Mouse (Mus musculus): Measurements from ENCODE around the gene Gm6583. TPM values are rescaled to one million over a fixed set of nuclear protein-coding genes. Genes with fewer than 3 reads are reported as not detected.

Gm6583 gene
- total RNA-seq (2021), result not detected
- long read RNA-seq, experiment 1, result 0 reads
- long read RNA-seq, experiment 2, result 0 reads

- DNase-seq (ENCODE audit: low spot score in 2 of 2), result no peak
These were observed at the start of gene Gm6583 for GRCm38 (mm10) chr5:112355910-112356309. Gene Gm6583, minus strand, starts transcription at chr5:112356033.

DNA sequence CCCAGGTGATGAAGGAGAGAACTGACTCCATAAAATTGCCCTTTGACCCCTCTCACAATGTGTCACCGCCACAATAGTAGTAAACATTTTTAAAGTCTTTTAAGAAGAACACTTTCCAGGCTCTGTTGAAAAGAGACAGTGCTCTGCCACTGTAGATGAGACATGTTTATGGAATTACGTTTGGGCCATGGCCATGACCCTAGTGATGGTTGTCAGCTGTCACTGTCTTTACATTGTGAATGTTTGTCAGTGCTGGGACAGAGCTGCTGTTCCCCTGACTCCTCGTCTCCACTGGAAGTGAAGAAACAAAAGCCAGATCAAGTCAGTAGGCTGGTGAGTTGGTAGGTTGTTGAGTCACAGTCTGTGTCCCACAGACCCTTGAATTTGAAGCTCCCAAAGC, 46.6 kb upstream of the Gm6583 start:
- DNase-seq (ENCODE audit: low spot score in 2 of 2), result no peak

- DNase-seq (ENCODE audit: low spot score in 2 of 2), result no peak
These were observed 43.5 kb upstream of the Gm6583 start for GRCm38 (mm10) chr5:112399284-112399683.

DNA sequence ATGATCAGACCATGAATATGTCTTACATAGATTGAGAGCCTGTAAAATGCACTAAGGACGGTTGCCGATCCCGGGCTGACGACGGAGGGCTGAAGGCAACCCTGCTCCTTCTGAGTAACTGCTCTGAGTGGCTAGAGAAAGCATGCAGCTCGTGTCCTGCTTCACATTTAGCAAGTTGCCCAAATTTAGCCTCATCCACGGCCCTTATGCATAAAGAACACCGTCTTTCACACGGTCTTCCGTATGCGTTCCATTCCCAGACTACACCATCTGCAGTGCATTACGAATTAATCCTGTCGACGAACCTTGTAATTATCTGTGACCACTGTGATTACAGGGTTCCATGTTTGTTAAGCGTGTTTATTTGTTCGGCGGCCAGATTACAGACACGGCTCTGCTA, 40.2 kb upstream of the Gm6583 start:
- no peak for DNase-seq (ENCODE audit: low spot score in 2 of 2)

DNA sequence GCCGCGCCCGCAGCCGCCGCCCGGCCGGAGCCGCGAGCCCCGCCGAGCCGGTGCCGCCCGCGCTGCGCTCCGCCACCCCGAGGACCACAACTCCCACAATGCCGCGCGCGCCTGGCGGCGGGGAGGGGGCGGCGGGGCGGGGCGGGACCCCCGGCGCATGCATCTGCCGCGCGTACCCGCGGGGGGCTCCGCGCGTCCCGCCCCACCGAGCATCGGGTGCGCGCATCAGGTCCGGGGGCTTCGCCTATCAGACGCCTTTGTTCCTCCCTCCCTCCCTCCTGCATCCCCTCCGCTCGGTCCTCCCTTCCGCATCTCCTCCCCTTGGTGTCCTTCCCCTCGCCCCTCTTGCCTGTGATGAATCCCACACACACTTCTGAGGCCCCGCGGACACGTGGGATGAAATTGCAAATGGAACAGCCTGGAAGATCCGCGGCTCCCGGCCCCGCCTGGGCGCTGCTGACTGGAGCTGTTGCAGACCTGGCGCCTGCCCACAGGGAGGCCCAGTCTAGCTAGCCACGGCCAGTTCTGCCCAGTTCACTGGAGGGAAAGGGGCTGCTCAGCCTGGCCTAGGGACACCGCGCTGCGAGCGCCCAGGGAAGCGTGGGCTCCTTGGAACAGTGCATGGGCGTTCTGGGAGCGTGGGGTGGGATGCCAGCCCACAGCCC, 39.1 kb upstream of the Gm6583 start, which contains the start of gene Asphd2:
Gene Asphd2 (minus strand): TSS at position 88 of the 665 bp plus-strand sequence.
- no peak for DNase-seq (ENCODE audit: low spot score in 2 of 2)

GRCm38 (mm10) chr5:112394415-112394763, 38.6 kb upstream of the Gm6583 start:
- no peak for DNase-seq (ENCODE audit: low spot score in 2 of 2)

DNA sequence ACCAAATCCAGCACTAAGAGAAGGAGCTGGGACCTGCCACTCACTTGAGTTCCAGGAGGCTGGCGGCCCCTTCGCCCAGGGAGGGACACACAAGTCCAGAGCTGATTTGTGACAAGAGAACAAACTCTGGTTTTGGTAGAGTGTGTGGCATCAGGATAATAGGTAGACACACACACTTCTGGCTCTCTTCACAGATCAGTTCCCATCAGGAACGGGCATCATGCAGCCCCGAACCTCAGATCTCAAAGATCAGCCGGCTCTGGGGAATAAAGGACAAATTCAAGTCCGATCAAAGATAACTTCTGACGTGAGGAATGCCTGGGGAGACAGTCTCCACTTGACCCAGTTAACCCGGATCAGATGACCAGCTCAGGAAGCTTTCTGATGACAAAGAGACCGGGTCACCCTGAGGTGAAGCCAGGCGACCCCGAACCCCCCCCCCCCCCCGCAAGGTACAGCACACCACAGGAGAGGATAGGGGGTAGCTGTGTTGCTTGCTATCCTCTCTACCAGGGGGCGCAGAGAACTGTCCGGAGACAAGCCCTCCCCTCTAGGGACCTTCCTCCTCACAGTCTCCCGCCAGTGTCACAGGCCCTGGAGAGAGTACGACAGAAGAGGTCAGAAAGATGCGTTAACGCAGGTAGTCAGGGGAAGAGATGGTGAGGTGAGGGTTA, 38.0 kb upstream of the Gm6583 start:
- DNase-seq (ENCODE audit: low spot score in 2 of 2), result no peak

GRCm38 (mm10) chr5:112391676-112392323, 36.0 kb upstream of the Gm6583 start:
- no peak for DNase-seq (ENCODE audit: low spot score in 2 of 2)

- no peak for DNase-seq (ENCODE audit: low spot score in 2 of 2)
These were observed 35.2 kb upstream of the Gm6583 start for GRCm38 (mm10) chr5:112391002-112391401.

DNA sequence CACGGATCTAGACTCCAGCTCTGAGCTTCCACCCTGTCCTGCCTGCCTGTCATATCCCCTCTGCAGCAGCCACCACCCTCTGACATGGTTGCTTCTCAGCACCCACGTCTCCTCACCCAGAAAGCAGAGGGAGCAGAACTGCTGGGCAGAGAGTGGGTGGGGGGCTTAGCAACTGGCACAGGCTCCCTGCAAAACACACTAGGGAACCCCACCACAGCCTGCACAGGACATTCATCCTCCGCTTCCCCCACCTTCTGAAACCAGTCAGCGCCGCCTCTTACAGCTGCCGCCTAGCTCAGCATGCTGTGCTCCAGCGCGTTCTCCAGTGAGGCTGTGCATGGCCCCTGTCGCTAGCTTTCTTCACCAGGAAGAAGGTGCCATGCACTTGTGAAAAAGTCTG, 33.5 kb upstream of the Gm6583 start:
- DNase-seq (ENCODE audit: low spot score in 2 of 2), result no peak

- DNase-seq (ENCODE audit: low spot score in 2 of 2), result no peak
These were observed 30.1 kb upstream of the Gm6583 start for GRCm38 (mm10) chr5:112385973-112386372.

DNA sequence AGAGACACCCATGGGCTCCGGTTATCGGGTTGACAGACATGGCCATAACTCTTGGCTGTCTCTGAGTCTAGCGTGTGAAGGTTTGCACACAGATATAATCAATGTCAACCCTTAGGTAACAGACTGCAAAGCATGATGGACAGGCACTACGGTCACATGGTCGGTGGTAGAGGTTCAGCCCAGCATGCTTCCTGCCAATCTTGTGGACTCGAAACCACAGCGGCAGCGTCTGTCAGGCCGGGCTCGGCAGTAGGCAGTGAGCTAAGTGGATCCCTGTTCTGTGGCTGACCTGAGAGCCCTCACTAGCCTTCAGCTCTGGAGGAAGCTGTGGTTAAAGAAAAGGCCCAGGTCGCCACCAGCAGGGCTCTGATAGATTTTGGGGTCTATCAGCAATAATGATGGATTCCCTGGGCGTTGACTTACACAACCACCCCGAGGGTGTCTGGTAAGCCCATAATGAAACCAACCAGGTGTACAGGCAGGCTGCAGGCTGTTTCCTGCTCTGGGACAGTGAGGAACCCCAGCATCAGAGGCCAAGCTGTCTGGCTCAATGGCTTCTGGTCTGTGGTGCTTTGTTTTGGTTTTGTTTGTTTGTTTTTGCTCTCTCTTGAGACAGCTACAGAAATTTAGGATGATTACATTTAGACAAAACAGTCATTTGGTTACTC, 29.1 kb upstream of the Gm6583 start:
- no peak for DNase-seq (ENCODE audit: low spot score in 2 of 2)

DNA sequence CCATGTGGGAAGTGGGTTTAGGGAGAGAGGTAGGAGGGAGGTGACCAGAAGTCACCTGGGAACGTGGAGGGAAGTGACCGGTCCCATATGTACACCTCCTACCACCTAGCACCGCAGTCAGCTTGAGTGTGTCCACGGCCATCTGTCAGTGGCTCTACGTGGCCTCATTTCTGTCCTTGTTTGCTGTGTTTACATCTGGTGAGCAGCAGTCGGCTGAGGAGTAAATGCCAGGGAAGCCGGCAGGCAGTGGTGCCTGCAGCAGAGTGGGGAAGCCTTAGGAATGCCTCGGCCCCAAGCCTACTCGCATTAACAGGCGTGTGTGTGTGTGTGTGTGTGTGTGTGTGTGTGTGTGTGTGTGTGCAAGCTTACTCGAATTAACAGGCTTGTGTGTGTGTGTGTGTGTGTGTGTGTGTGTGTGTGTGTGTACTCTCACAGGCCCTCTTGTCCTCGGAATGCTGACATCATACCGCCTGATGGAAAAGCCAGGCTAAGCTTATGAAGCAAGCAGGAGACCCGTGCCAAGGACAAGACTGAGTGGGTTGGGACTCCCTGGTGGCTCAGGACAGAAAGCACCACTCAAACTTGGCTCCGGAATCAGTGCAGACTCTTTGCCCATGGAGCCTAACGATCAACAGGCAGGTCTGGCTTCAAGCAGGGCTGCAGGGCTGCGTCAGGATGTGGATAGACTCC, 27.0 kb upstream of the Gm6583 start:
- DNase-seq (ENCODE audit: low spot score in 2 of 2), result peak; percentile 29 to 37

- no peak for DNase-seq (ENCODE audit: low spot score in 2 of 2)
These were observed 26.2 kb upstream of the Gm6583 start for GRCm38 (mm10) chr5:112382042-112382441.

DNA sequence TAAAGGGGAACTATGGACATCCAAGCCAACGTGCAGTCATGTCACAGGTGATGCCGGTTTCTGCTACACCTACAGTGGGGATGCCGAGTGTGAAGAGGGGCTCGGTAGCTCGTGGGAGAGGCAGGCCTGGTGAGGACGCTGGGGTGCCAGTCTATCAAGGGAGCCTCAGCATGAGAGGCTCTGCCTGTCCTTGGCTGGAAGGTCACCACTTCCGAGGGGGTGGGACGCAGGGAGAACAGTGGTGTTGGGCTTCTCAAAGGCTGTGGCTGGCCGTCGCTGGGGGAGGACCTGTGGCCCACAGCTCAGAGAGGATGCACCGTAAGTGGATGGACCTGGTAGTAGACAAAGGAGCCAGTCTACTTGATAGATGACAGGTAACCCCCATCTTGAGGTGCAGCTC, 25.3 kb upstream of the Gm6583 start:
- peak in 1 of 2 experiments; percentile 29 for DNase-seq (ENCODE audit: low spot score in 2 of 2)

DNA sequence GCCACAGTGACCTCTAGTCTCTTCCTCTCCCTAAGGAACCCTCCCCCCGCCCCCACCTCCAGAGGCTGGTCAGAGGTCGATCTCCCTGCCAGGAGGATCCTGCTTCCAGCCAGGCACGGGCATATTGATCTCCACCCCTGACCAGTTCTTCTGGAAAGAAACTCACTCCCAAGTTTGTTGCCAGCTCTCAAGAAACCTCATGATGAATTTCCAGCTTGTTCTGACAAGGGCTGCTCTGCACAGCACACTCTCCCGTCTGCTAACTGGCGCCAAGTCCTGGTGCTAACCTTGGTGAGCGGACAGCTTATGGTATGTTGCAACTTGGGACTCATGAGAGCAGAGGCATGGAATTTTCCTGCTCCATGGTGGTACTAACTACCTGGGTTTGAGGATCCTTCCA, 22.9 kb upstream of the Gm6583 start:
- peak in 1 of 2 experiments; percentile 33 for DNase-seq (ENCODE audit: low spot score in 2 of 2)

DNA sequence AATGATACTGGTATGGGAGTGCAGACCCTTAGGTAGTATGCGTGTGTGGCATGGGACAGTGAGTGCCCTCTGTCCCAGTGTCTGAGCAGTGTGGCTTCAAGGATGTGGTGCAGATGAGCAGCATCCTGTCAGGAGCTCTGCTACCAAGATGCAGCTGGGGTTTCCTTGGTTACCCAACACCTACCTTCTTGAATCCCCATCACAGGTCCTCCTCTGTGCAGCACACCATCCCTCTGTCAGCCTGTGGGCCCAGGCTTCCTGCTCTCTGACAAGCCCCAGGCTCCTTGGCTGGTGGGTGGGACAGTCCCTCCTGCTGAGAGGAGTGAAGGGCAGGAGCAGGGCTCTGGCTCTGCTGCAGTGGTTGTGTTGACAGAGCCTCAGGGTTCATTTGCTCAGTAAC, 21.5 kb upstream of the Gm6583 start:
- no peak for DNase-seq (ENCODE audit: low spot score in 2 of 2)

DNA sequence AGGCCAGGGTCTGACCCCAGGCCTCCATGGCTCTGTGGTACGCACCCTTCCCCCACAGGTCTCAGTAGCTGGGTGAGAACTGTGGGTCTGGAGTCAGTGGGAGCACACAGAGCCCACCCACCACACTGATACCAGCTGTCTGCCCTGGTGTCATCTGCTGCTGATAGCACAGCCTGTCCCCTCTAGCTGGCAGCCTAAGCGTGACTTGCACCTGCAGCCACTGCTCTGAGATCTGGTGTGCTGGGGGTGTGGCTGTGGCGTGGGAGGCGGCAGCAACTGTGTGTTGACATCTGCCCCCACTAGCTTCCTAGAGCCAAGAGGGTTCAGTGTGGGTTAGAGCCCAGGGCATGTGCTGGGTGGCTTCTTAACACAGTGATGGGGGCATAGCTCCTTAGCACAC, 20.3 kb upstream of the Gm6583 start:
- no peak for DNase-seq (ENCODE audit: low spot score in 2 of 2)

DNA sequence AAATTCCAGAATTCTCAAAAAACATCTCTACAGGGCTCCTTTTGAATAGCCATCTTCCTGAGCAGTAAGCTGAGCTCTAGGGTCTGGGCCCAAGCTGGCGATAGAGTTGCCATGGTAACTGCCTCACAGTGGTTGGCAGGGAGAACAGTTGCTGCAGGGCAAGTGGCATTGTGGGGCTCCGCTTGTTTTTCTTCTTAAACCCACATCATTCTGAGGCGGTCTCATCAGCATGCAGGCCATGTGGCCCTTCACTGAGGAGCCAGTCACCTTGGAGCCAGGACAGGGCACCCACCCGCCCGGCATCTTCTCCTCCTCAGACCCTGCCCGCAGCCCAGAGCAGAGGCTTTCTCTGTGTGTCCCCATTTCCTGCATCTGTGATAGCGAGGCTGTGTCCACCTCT, 16.1 kb upstream of the Gm6583 start:
- DNase-seq (ENCODE audit: low spot score in 2 of 2), result no peak

DNA sequence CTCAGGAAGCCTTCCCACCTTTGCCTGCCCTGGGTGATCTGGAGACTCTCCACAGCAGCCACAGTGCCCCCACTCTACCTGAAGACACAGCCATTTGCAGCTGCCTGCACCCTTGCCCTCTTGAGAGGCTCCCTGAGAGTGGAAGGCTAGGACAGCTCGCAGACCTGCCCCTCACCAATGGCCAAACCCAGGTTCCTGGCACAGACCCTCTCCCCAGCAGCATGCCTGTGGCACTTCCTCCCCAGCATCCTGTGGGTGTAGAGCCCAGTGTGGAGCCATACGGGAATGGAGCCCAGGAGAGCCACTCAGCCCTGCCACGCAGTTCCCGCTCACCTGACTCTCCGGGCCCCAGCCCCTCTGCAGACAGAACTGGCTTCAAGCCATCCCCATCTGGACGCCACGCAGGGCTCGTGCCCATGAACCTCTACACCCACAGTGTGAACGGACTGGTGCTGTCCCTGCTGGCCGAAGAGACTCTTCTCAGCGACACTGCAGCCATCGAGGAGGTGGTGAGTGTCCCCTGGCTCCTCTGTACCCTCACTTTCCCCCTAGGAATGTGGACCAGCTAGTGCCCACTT, 14.5 kb upstream of the Gm6583 start:
- DNase-seq (ENCODE audit: low spot score in 2 of 2), result no peak

DNA sequence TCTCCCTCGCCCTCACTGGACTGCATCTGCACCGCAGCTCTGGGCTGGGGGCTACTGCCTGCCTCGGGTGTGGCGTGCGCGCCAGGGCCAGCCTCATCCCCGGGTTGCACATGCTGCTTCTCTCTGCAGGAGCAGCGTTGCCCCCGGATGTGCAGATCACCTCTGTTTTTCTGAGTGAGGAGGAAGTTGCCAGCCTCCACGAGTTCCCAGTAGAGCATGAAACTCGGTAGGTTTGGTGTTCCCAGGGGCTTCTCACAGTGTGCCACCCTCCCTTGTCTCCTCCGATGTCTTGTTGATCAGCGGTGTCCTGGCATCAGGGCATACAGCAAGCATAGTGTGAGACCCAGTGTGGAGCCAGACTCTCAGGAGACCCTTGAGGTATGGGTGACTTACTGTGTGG, 13.5 kb upstream of the Gm6583 start:
- no peak for DNase-seq (ENCODE audit: low spot score in 2 of 2)
